ENCODE assay signal across 13 mouse cellular contexts in the genomic region with DNA sequence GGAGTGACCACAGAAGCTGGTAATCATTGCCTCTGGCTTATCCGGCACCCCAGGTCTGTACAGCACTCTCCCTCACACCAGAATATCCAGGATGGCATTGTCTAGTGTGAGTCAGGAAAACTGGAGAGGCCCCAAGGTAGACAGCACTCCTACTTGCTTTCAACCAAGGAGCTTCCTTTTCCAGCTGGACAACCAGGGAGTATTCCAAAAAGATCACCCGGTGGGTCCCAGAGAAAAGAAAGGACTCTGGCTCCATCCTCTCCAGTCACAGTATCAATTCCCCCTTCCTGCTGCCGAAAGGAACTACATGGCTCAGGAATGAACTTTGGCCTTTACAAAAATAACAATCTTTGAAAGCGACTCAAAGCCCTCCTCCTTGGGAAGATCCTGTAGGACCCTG. TPM values are rescaled to one million over a fixed set of nuclear protein-coding genes. Genes with fewer than 3 reads are reported as not detected.
"Had no signal": no experiment of that assay in that cellular context is flagged by ENCODE, and none has a peak within 500 bp of the region (broad histone marks: within the 10 kb centered on the region; RNA-seq: fewer than 3 reads in every experiment).

No protein-coding gene starts in this region.

- H3K4me1 ChIP-seq: liver, embryonic 12.5 days; midbrain, embryonic 15.5 days; neural tube, embryonic 12.5 days had no signal

- H3K9ac ChIP-seq: liver, embryonic 12.5 days; midbrain, embryonic 15.5 days; neural tube, embryonic 12.5 days had no signal

- DNase-seq: kidney, postnatal 14 days; thymus, postnatal 4 days had no signal

- H3K4me3 ChIP-seq: left cerebral cortex, adult 2 months; limb, embryonic 10.5 days; liver, embryonic 12.5 days; megakaryocyte, embryonic 14.5 days; midbrain, embryonic 15.5 days; neural tube, embryonic 12.5 days had no signal

- ATAC-seq: liver, embryonic 12.5 days; lung, postnatal 0 days; midbrain, embryonic 15.5 days had no signal

- H3K27ac ChIP-seq: left cerebral cortex, adult 2 months; limb, embryonic 10.5 days; liver, embryonic 12.5 days; macrophage; midbrain, embryonic 15.5 days; neural tube, embryonic 12.5 days; stomach, postnatal 0 days had no signal

- H3K27me3 ChIP-seq: liver, embryonic 12.5 days; midbrain, embryonic 15.5 days; neural tube, embryonic 12.5 days had no signal

- H3K9me3 ChIP-seq: limb, embryonic 10.5 days; liver, embryonic 12.5 days; megakaryocyte, embryonic 14.5 days; midbrain, embryonic 15.5 days; neural tube, embryonic 12.5 days had no signal

- H3K4me2 ChIP-seq: liver, embryonic 12.5 days; midbrain, embryonic 11.5 days; midbrain, embryonic 15.5 days; neural tube, embryonic 12.5 days had no signal

- H3K36me3 ChIP-seq: limb, embryonic 10.5 days; liver, embryonic 12.5 days; midbrain, embryonic 15.5 days; neural tube, embryonic 12.5 days had no signal

RNA-seq across cellular contexts. Expression of gene Kdr, which starts 32.9 kb away (rescaled TPM):
- total RNA-seq: monocyte, adult 5-6 weeks had no signal
